In genomic region chr9:103036971-103037391, GRCm38 (mm10) we compare ENCODE assay signal across 30 mouse cellular contexts. TPM values are rescaled to one million over a fixed set of nuclear protein-coding genes. Genes with fewer than 3 reads are reported as not detected.
DNase-seq lines count a peak whose midpoint lies in the region; ATAC-seq and TF ChIP-seq lines count a peak whose summit lies in the region.
"Had no signal": no experiment of that assay in that cellular context is flagged by ENCODE, and none has a peak within 500 bp of the region (broad histone marks: within the 10 kb centered on the region; RNA-seq: fewer than 3 reads in every experiment).

No protein-coding gene starts in this region.

- no peak for ATAC-seq in kidney, postnatal 0 days (replicated peaks; ENCODE audit: low FRiP score, low read depth)
- ATAC-seq: CD4-positive, CD25-positive, alpha-beta regulatory T cell, adult 4 months; intestine, embryonic 16.5 days; midbrain, embryonic 16.5 days had no signal

- no peaks in the 10 kb centered on the region for H3K27me3 ChIP-seq in kidney, postnatal 0 days (ENCODE audit: insufficient read depth, low read length)
- no peaks in the 10 kb centered on the region for H3K27me3 ChIP-seq in hindbrain, embryonic 10.5 days (ENCODE audit: insufficient read depth, poor library complexity, severe bottlenecking)
- H3K27me3 ChIP-seq: embryonic facial prominence, embryonic 15.5 days; forebrain, embryonic 12.5 days; heart, embryonic 12.5 days; hindbrain, embryonic 13.5 days; limb, embryonic 12.5 days; liver, embryonic 15.5 days had no signal

- H3K4me1 ChIP-seq in kidney, postnatal 0 days (replicated peaks; ENCODE audit: insufficient read depth, low read length) = peaks cover 9% of the 10 kb centered on the region
- H3K4me1 ChIP-seq in lung, adult 2 months (ENCODE audit: control insufficient read depth, insufficient read depth, low read length) = peaks cover 45% of the 10 kb centered on the region
- H3K4me1 ChIP-seq in hindbrain, embryonic 10.5 days (replicated peaks) = no peaks in the 10 kb centered on the region
- H3K4me1 ChIP-seq: embryonic facial prominence, embryonic 10.5 days; forebrain, embryonic 12.5 days; hindbrain, embryonic 13.5 days; limb, embryonic 12.5 days; liver, embryonic 15.5 days had no signal

- no peaks in the 10 kb centered on the region for H3K9me3 ChIP-seq in kidney, postnatal 0 days (replicated peaks; ENCODE audit: low read length)
- H3K9me3 ChIP-seq in hindbrain, embryonic 10.5 days = no peaks in the 10 kb centered on the region
- H3K9me3 ChIP-seq: embryonic facial prominence, embryonic 10.5 days; embryonic facial prominence, embryonic 15.5 days; forebrain, embryonic 12.5 days; hindbrain, embryonic 13.5 days; limb, embryonic 12.5 days; liver, embryonic 15.5 days had no signal

- peak; percentile 18 for DNase-seq in kidney, postnatal 0 days (ENCODE audit: low spot score)
- no peak for DNase-seq in kidney, adult 8-10 months
- DNase-seq in lung, adult 18-20 months = peak; percentile 44 to 70
- DNase-seq in lung, adult 2 months = no peak
- DNase-seq in lung, postnatal 14 days = peak; percentile 46
- no peak for DNase-seq in adrenal gland, adult 18-20 months (ENCODE audit: low spot score in 2 of 2)
- DNase-seq in hindbrain, embryonic 10.5 days (ENCODE audit: low spot score) = no peak
- DNase-seq: adrenal gland, postnatal 36 days; cerebellum, adult 2 months; cerebellum, postnatal 25 days; gastrocnemius, postnatal 14 days; kidney, adult 9 months; right cerebral cortex, postnatal 25 days; thymus, postnatal 14 days had no signal

- H3K4me2 ChIP-seq in kidney, postnatal 0 days (ENCODE audit: low read length) = no peak overlapping the region
- H3K4me2 ChIP-seq: embryonic facial prominence, embryonic 15.5 days; forebrain, embryonic 12.5 days; heart, embryonic 12.5 days; hindbrain, embryonic 13.5 days; limb, embryonic 12.5 days; liver, embryonic 15.5 days; midbrain, embryonic 11.5 days had no signal

- H3K36me3 ChIP-seq in kidney, postnatal 0 days (ENCODE audit: insufficient read depth, low read length) = no peaks in the 10 kb centered on the region
- H3K36me3 ChIP-seq in hindbrain, embryonic 10.5 days = no peaks in the 10 kb centered on the region
- H3K36me3 ChIP-seq: embryonic facial prominence, embryonic 10.5 days; embryonic facial prominence, embryonic 15.5 days; forebrain, embryonic 12.5 days; heart, embryonic 12.5 days; hindbrain, embryonic 13.5 days; limb, embryonic 12.5 days; liver, embryonic 15.5 days had no signal

- no peak overlapping the region for H3K9ac ChIP-seq in kidney, postnatal 0 days (ENCODE audit: low read depth, low read length)
- H3K9ac ChIP-seq: embryonic facial prominence, embryonic 15.5 days; forebrain, embryonic 12.5 days; heart, embryonic 12.5 days; hindbrain, embryonic 13.5 days; limb, embryonic 12.5 days; liver, embryonic 15.5 days had no signal

- no peak overlapping the region for H3K27ac ChIP-seq in kidney, postnatal 0 days
- no peak overlapping the region for H3K27ac ChIP-seq in hindbrain, embryonic 10.5 days
- H3K27ac ChIP-seq: embryonic facial prominence, embryonic 10.5 days; embryonic facial prominence, embryonic 15.5 days; forebrain, embryonic 12.5 days; heart, adult 2 months; hindbrain, embryonic 13.5 days; layer of hippocampus, adult 2 months; left cerebral cortex, adult 2 months; limb, embryonic 12.5 days; liver, embryonic 15.5 days had no signal

- 73% methylated on average over 8 of the region's 8 CpGs for WGBS in kidney, postnatal 0 days
- WGBS in lung, adult 2 months = 46% methylated on average over 8 of the region's 8 CpGs
- 81% methylated on average over 8 of the region's 8 CpGs for WGBS in hindbrain, embryonic 10.5 days

- no peak overlapping the region for H3K4me3 ChIP-seq in kidney, postnatal 0 days (replicated peaks; ENCODE audit: low read depth, low read length)
- H3K4me3 ChIP-seq in lung, adult 2 months (replicated peaks; ENCODE audit: extremely low read depth, low read depth, low read length) = no peak overlapping the region
- H3K4me3 ChIP-seq in hindbrain, embryonic 10.5 days = no peak overlapping the region
- H3K4me3 ChIP-seq: embryonic facial prominence, embryonic 10.5 days; embryonic facial prominence, embryonic 15.5 days; forebrain, embryonic 12.5 days; heart, adult 2 months; heart, embryonic 12.5 days; hindbrain, embryonic 13.5 days; layer of hippocampus, adult 2 months; left cerebral cortex, adult 2 months; limb, embryonic 12.5 days; liver, embryonic 15.5 days had no signal

- no peak for TF ChIP-seq POLR2A in lung, adult 2 months (IDR thresholded peaks at IDR 0.05; ENCODE audit: borderline replicate concordance, extremely low read depth, low read depth, low read length)

- no peak for TF ChIP-seq CTCF in kidney, postnatal 0 days (IDR thresholded peaks at IDR 0.05; ENCODE audit: low read depth)
- no peak for TF ChIP-seq CTCF in lung, adult 2 months (IDR thresholded peaks at IDR 0.05; ENCODE audit: insufficient read depth, low read length)

RNA-seq across cellular contexts. Expression of gene Slco2a1, which starts 48.5 kb away (rescaled TPM):
- polyA plus RNA-seq in kidney, postnatal 0 days (2015; fragmentation: Nextera tagmentation; extraction: Ambion mirVana) = 8.7 and 9.8 TPM in 2 replicates
- 289 and 334 TPM in 2 replicates for polyA plus RNA-seq in lung, adult 2 months (2012; rRNA removed)
- total RNA-seq in adrenal gland, adult 18-20 months (2021) = 1 to 10 TPM; 2.8 to 4.8 TPM
- polyA plus RNA-seq in hindbrain, embryonic 10.5 days (2016; fragmentation: Nextera tagmentation; extraction: Ambion mirVana) = 0.44 and 0.45 TPM in 2 replicates
- total RNA-seq: megakaryocyte, adult 5-6 weeks; neutrophil, adult 5-6 weeks had no signal

Comparison
In these comparisons a context has a peak if more than half of its experiments do, and no peak if none do; other contexts are left out.
1. DNase-seq: peak in kidney, postnatal 0 days (single experiment), lung, adult 18-20 months (2 of 2) and lung, postnatal 14 days (single experiment); none in kidney, adult 8-10 months (0 of 2), lung, adult 2 months (single experiment), adrenal gland, adult 18-20 months (0 of 2) and hindbrain, embryonic 10.5 days (single experiment).
2. RNA of gene Slco2a1, which starts 48.5 kb away (polyA plus RNA-seq): 289 to 334 TPM in lung, adult 2 months; 8.7 to 9.8 TPM in kidney, postnatal 0 days and 0.44 to 0.45 TPM in hindbrain, embryonic 10.5 days; every median in the first group is over 10 times any median in the second.